Mouse (Mus musculus) ES-E14 (cell line): ENCODE results near the gene Anxa9. TPM values are rescaled to one million over a fixed set of nuclear protein-coding genes. Genes with fewer than 3 reads are reported as not detected.

Source experiments
- DNase-seq: peaks from one replicate; pipeline ENCODE4 v3.0.0-alpha.2; 2013; ENCODE audit warnings: low read depth, low spot score
- H3K27ac ChIP-seq: 2 replicates; pipeline ENCODE4 v1.5.1; 2012; ENCODE audit warnings: low read depth, mild to moderate bottlenecking, low read length, moderate library complexity, mixed read lengths; ENCODE audit not compliant: poor library complexity, insufficient read depth, severe bottlenecking
- H3K36me3 ChIP-seq: 2 replicates; pipeline ENCODE4 v1.6.1; 2012; ENCODE audit warnings: mild to moderate bottlenecking, low read length, moderate library complexity, mixed read lengths; ENCODE audit not compliant: control insufficient read depth, poor library complexity, insufficient read depth, severe bottlenecking
- H3K4me1 ChIP-seq, 2 experiments: fragments of 150-350 bp in 1 of 2; sonication (generic) in 1 of 2; 2 replicates each; pipeline ENCODE4 v1.6.1; 2012; ENCODE audit warnings: low read length in 2 of 2, mild to moderate bottlenecking in 1 of 2, mixed read lengths in 1 of 2; ENCODE audit not compliant: control insufficient read depth in 2 of 2, insufficient read depth in 2 of 2, poor library complexity in 1 of 2
- H3K4me3 ChIP-seq, 2 experiments: fragments of 150-350 bp in 1 of 2; sonication (generic) in 1 of 2; 2 replicates each; pipeline ENCODE4 v1.5.1; 2012; ENCODE audit warnings: low read length in 2 of 2, low read depth in 1 of 2, mild to moderate bottlenecking in 1 of 2, mixed read lengths in 1 of 2; ENCODE audit not compliant: insufficient read depth in 1 of 2, poor library complexity in 1 of 2, severe bottlenecking in 1 of 2
- H3K9ac ChIP-seq: 2 replicates; pipeline ENCODE4 v1.6.1; 2012; ENCODE audit warnings: low read depth, mild to moderate bottlenecking, low read length, mixed read lengths; ENCODE audit not compliant: poor library complexity, insufficient read depth, severe bottlenecking
- H3K9me3 ChIP-seq: fragments of 150-350 bp; sonication (generic); 2 replicates; pipeline ENCODE4 v1.6.1; 2012; ENCODE audit warnings: low read depth, mild to moderate bottlenecking, low read length; ENCODE audit not compliant: control insufficient read depth, insufficient read depth
- CHD2 ChIP-seq: IDR thresholded peaks from 2 replicates; pipeline ENCODE4 v1.6.1; 2014; ENCODE audit warnings: mild to moderate bottlenecking, low read depth, low read length, inconsistent platforms
- HCFC1 ChIP-seq: IDR thresholded peaks from 2 replicates; pipeline ENCODE4 v1.6.1; 2012; ENCODE audit warnings: low read length, inconsistent platforms, borderline replicate concordance; ENCODE audit not compliant: insufficient read depth
- MAFK ChIP-seq: IDR thresholded peaks from 2 replicates; pipeline ENCODE4 v1.6.1; 2014; ENCODE audit warnings: mild to moderate bottlenecking, low read depth, low read length, inconsistent platforms; ENCODE audit not compliant: insufficient read depth
- ZC3H11A ChIP-seq: IDR thresholded peaks from 2 replicates; pipeline ENCODE4 v1.6.1; 2012; ENCODE audit warnings: low read depth, mild to moderate bottlenecking, inconsistent platforms, low read length, borderline replicate concordance
- ZNF384 ChIP-seq: IDR thresholded peaks from 2 replicates; pipeline ENCODE4 v1.6.1; 2012; ENCODE audit warnings: low read depth, low read length, inconsistent platforms
- in situ Hi-C, 2 experiments: fragments of 600-800 bp; cut with MboI; formaldehyde crosslinking; loops; one replicate each; pipeline ENCODE4 v1.15.1; 2025; ENCODE audit warnings: low sequenced_read_pairs in 2 of 2, inconsistent platforms in 1 of 2; ENCODE audit not compliant: unreplicated experiment in 2 of 2
- total RNA-seq: library from RNA; depleted of rRNA; stranded (reverse); fragments of 300-350 nt; gene quantifications from 2 replicates; pipeline ENCODE4 v1.2.3, GENCODE M21; 2012

Gene Anxa9
- total RNA-seq, 1 experiment: 0.58 TPM

DNA sequence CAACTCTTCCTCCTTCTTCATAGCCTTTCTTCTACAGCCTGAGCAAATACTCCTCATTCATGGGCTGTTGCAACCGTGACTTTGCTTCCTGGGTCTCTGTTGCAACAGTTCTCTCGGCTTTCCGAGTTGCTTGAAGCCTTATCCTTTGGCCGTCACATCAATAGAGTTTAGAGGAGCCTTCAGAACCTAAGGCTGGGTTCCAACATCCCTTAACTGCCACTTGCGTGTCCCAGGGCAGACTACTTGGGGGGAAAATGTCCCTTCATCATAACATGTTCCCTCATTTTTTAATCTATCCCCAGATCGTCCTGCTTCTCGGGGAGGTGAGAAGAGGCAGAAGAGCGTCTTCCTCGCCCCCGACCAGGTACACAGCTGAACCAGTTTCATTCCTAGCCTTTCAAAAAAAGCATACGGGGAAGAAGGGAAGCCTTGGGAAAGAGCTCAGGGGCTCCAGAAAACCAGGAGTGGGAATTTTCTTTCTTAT lies 24.6 kb downstream of the Anxa9 start:
- DNase-seq: no peak
- peak overlapping the region; percentile 77 for H3K9ac ChIP-seq
- no peaks in the 10 kb centered on the region for H3K36me3 ChIP-seq
- peak overlapping the region; percentile 70; the same call in 1 of the 2 replicates for H3K27ac ChIP-seq
- H3K9me3 ChIP-seq: no peaks in the 10 kb centered on the region
- peak overlapping the region; percentile 82 to 94 for H3K4me3 ChIP-seq
- in situ Hi-C loops: no loop called here
- peaks cover 2 to 9% of the 10 kb centered on the region in 2 experiments; a peak in 3 of 4 replicates for H3K4me1 ChIP-seq
- TF ChIP-seq ZNF384: no peak
- TF ChIP-seq CHD2: no peak
- TF ChIP-seq MAFK: no peak
- no peak for TF ChIP-seq HCFC1
- TF ChIP-seq ZC3H11A: no peak

DNA sequence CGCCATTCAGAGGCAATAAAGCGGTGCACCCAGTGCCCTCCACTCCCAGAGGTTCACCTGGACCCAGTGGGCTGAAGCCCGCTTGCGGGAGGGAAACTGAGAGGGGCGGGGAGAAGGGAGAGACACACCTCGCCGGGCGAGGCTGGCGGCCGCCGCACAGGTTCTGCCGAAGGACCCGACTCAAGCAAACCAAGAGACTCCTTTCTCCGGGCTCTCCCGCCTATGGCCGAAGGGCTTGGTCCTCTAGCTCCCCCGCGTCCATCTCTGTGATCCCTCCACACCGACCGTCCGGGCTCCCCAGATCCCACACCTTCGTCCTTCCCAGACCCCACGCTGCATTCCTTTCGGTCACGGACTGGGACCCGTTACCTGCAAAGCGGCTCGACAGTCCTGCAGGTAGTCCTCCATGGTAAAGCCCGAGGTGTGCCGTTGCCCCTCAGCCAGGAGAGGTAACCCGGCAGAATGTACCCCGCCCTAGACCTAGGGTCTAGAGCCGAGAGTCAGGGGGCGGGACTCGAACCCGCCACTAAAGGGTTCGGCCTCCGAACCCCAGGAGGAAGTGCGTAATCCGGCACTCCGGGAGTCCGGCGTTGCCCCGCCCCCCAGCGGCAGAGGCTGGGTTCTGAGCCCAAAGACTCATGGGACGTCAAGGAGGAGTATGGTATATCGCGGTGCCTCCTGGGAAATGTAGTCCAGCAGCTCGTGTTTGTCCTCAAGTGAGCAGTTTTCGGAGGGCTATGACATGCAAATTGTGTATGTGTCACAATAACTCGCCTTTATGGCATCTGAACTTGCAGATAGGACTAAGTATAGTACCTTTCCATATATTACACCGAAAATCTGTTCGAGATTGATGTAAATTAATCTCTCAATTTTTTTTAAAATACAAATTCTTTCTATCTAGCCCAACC lies 25.5 kb downstream of the Anxa9 start, which contains the start of the genes Mindy1 and Prune1:
TSS of gene Mindy1 (plus strand) at position 130 of the 911 bp plus-strand sequence.
TSS of gene Prune1 (minus strand) at position 861 of the 911 bp plus-strand sequence.
- Histone ChIP-seq H3K36me3 (no peaks in the 10 kb centered on the region), H3K9ac (peak within 1 kb of the TSS; percentile 93)
- in situ Hi-C loops: no loop called here

DNA sequence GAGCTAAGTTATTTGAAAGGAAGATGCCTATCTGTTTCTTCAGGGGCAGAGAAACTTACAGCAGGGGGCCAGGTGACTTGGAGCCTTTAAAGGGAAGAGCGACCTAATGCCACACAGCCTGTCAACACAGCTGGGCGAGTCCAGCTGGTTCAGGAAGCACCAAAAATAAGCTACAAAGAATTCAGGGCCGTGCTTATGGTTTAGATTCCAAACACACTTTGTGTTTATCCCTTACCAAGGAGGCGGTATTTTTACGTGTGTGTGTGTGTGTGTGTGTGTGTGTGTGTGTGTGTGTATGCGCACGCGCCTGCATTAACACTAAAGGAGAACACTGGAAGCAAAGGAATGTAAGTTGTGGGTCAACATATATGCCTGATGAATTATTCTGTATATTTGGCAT lies 26.2 kb downstream of the Anxa9 start:
- peak overlapping the region; percentile 94 to 98 for H3K4me3 ChIP-seq
- DNase-seq: no peak
- H3K9ac ChIP-seq: peak overlapping the region; percentile 93
- peaks cover 6 to 8% of the 10 kb centered on the region in 2 experiments; a peak in 3 of 4 replicates for H3K4me1 ChIP-seq
- in situ Hi-C loops: no loop called here
- H3K9me3 ChIP-seq: no peaks in the 10 kb centered on the region
- no peaks in the 10 kb centered on the region for H3K36me3 ChIP-seq
- TF ChIP-seq CHD2: no peak
- TF ChIP-seq ZC3H11A: no peak
- TF ChIP-seq HCFC1: no peak
- no peak for TF ChIP-seq ZNF384
- no peak for TF ChIP-seq MAFK
- no peak overlapping the region for H3K27ac ChIP-seq

More for the DNA sequence above, 25.5 kb downstream of the Anxa9 start, which contains the start of the genes Mindy1 and Prune1:
- Histone ChIP-seq H3K4me1 (peaks cover 6% of the 10 kb centered on the region in 2 experiments; a peak in 3 of 4 replicates), H3K4me3 (peak within 1 kb of the TSS; percentile 94 to 98), H3K27ac (peak within 1 kb of the TSS; percentile 75), H3K9me3 (no peaks in the 10 kb centered on the region)
- no peak for TF ChIP-seq ZNF384
- no peak for TF ChIP-seq ZC3H11A
- peak; percentile 93 for TF ChIP-seq HCFC1
- no peak for TF ChIP-seq CHD2
- peak; percentile 95 for DNase-seq

DNA sequence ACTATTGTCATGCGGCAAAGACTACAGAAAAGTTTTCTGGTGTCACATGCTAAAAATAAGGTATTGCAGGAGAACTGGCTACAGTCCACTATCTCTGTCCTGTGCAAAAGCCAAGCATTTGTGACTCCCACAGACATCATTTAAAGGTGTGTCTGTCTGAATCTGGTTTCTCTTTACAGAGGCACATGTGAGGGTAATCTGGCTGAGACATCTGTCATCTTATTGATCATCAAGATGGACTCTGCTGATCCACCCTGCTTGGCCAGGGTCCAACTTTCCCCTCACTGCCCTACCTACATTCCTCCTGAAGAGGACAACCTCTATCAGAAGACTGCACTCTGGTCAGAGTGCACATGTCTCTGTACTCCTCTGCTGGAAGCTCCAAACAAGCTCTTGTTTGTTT lies 29.8 kb downstream of the Anxa9 start:
- Histone ChIP-seq H3K9me3 (no peaks in the 10 kb centered on the region), H3K27ac (no peak overlapping the region; the same call in 1 of the 2 replicates), H3K4me3 (no peak overlapping the region), H3K36me3 (peaks cover 3% of the 10 kb centered on the region; the same call in 1 of the 2 replicates), H3K9ac (no peak overlapping the region; the same call in 1 of the 2 replicates), H3K4me1 (peaks cover 6 to 12% of the 10 kb centered on the region in 2 experiments; a peak in 2 of 4 replicates)
- TF ChIP-seq HCFC1: no peak
- no peak for TF ChIP-seq CHD2
- no peak for TF ChIP-seq ZNF384
- TF ChIP-seq MAFK: no peak
- no peak for TF ChIP-seq ZC3H11A
- in situ Hi-C loops: no loop called here
- DNase-seq: no peak
